Mouse (Mus musculus) c-Kit-positive CD71-positive TER-119-positive erythroid progenitor cells, embryonic 14.5 days (primary cell): ENCODE results near the gene G3bp2.

Source experiments
- DNase-seq: peaks from one replicate; pipeline ENCODE4 v3.0.0-alpha.2; 2013; ENCODE audit warnings: low spot score

G3bp2 gene

GRCm38 (mm10) chr5:92009827-92010226 lies 73.7 kb downstream of the G3bp2 start:
- DNase-seq, result peak; percentile 12

- DNase-seq, result no peak
Measured at GRCm38 (mm10) chr5:92003011-92003410, 80.5 kb downstream of the G3bp2 start.
